Mouse (Mus musculus) heart, postnatal 36 days (tissue): ENCODE data around the gene Chek2. TPM values are rescaled to one million over a fixed set of nuclear protein-coding genes. Genes with fewer than 3 reads are reported as not detected.

Experiments
- DNase-seq, 2 experiments: peaks; one replicate each; pipeline ENCODE4 v3.0.0; 2021 to 2022
- intact Hi-C: fragments of 180-260 bp; cut with DNase I; formaldehyde crosslinking; loops from one replicate; pipeline ENCODE4 v1.15.1; 2025
- total RNA-seq, 2 experiments: library from RNA; stranded (reverse); gene quantifications; 2 replicates each; pipeline ENCODE4 v1.2.3; 2021

The Chek2 gene
- total RNA-seq, 2 experiments from 2014 or later, result 3.3 to 3.4 TPM

DNA sequence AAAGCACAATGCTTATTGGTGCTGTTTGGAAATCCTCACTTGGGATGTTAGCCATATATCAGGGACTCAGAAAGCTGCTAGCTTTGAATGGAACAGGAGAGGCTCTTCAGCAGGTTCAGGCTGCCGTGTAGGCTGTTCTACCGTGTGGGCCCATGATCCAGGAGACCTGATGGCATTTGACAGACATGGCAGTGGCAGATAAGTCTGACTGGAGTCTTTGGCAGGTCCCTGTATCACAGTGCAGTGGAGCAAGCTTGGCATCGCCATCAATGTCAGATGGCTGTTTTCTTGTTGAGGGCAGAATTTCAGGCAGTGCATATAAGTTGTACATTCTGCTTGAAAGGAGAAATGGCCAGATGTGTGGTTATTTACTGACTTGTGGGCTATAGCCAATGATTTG lies 50.8 kb downstream of the Chek2 start:
- intact Hi-C loops, result no loop called here

DNA sequence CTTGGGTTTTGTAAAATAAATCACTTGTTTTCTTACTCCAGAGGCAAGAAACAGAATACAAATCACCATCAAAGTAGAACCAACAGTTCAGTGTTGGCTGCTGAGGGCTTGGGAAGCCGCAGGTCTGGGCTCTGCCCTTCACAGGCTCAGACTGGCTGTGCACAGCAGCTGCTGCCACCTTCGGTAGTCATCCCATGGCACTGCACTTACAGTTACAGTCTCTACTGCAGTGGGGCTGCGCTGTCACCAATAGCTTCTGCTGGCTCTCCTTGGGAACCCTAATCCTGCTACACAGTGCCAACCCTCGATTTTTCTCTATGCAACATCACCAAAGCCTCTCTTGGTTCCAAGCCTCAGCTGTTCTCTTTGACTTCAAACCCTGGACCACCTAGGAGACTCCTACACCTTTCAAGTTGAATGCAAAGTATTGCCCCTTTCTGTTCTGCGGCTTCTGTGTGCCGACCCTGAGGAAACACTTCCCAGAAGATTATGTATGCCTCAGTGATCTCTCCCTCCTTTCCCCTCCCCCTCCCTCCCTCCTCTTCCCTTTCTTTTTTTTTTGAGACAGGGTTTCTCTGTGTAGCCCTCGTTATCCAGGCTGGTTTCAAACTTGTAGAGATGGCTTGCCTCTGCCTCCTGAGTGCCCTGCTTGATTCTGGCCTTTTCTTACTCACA lies 57.5 kb downstream of the Chek2 start:
- no peak for DNase-seq
- intact Hi-C loops, result no loop called here

More for the DNA sequence above, 50.8 kb downstream of the Chek2 start:
- no peak for DNase-seq

GRCm38 (mm10) chr5:110898169-110898568 lies 58.4 kb downstream of the Chek2 start:
- intact Hi-C loops, result no loop called here
- DNase-seq, result no peak

DNA sequence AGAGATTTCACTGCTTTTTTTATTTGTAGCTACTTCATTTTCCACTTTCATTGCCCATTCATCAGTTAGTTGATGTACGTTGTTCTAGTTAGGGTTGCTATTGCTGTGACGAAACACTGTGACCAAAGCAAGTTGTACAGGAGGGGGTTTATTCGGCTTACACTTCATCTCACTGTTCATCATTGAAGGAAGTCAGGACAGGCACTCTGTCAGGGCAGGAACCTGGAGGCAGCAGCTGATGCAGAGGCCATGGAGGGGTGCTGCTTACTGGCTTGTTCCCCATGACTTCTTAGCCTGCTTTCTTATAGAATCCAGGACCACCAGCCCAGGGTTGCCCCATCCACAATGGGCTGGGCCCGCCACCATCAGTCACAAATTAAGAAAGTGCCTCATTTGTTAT lies 59.0 kb downstream of the Chek2 start:
- DNase-seq, result no peak
- intact Hi-C loops, result no loop called here

- intact Hi-C loops, result no loop called here
- no peak for DNase-seq
Measured at GRCm38 (mm10) chr5:110900331-110900730, 60.6 kb downstream of the Chek2 start.

DNA sequence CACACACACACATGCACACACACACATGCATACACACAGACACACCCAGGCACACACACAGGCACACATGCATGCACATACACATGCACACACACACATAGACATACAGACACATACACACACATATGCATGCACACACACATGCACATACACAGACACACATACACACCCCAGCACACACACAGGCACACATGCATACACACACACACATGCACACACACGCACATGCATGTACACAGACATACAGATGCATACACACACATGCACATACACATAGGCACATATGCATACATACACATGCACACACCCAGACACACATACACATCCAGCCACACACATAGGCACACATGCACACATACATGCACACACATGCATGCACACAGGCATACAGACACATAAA lies 66.9 kb downstream of the Chek2 start:
- no peak for DNase-seq
- intact Hi-C loops, result no loop called here

DNA sequence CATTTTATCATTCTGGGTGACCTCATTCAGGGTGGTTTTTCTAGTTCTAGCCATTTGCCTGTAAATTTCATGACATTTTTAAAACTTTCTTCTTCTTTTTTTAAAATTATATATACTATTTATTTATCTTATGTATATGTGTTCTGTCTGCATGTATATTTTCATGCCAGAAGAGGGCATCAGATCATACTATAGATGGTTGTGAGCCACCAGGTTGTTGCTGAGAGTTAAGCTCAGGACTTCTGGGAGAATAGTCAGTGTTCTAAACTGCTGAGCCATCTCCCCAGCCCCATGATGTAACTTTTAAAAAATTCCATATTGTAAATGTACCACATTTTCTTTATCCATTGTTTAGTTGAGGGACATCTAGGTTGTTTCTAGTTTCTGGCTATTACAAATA lies 69.1 kb downstream of the Chek2 start:
- intact Hi-C loops, result no loop called here
- no peak for DNase-seq

- no peak for DNase-seq
- intact Hi-C loops, result no loop called here
Measured at GRCm38 (mm10) chr5:110909955-110910589, 70.3 kb downstream of the Chek2 start.

GRCm38 (mm10) chr5:110914859-110915258 lies 75.1 kb downstream of the Chek2 start:
- intact Hi-C loops, result no loop called here
- no peak for DNase-seq

DNA sequence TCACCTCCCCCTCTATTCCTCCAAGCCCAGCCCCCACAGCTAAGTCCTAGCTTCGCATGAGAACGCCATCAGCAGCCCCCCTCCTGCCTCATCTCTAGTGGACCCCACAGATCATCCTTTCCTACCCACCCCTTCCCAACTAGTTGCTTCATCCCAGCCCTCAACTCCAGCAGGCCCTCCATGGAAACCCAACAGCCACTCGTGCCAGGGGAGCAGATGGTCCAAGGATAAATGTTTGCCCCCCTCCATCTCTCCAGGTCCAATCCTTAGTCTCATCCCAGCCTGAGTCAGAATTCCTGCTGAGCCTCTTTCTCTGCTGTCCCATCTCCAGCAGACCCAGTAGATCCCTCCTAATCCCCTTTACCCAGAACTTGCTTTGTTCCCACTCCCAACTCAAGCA lies 76.5 kb downstream of the Chek2 start:
- intact Hi-C loops, result no loop called here
- no peak for DNase-seq

- no peak for DNase-seq
- intact Hi-C loops, result no loop called here
Measured at GRCm38 (mm10) chr5:110919541-110919940, 79.8 kb downstream of the Chek2 start.

DNA sequence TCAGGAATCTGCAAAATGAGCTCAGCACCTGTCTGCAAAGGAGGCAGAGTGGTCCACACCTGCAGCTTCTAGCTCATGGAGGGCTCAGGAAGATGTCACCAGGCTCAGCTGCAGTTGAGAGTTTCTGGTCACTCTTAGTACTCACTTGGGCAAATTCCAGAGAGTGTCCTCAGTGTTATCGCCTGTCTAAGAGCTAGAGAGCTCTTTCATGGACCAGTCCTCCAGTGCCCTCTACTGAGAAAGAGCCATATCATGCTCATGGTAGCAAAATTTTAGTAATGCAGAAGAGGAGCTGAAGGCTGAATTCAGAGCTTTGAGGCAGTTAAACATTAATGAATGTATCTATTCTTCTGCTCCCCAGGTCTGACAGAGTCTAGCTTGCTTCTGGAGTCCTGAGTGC lies 83.6 kb downstream of the Chek2 start:
- peak; percentile 17 to 28 for DNase-seq
- intact Hi-C loops, result loop anchor here (1.0 to 5.0 kb wide), 3 partner anchors 87 to 334 kb away; no protein-coding TSS in a partner anchor

Other genes starting within 250 kb of the Chek2 start
- gene Noc4l, start 186.6 kb upstream of the Chek2 start, total RNA-seq, result 10 to 100 TPM; 12.8 to 13.5 TPM
- gene Ddx51, start 186.5 kb upstream of the Chek2 start, total RNA-seq, result 10 to 100 TPM in 1 of 2 experiments, 1 to 10 TPM in 1; 8.2 to 12.0 TPM
- 10 to 100 TPM; 30.0 to 38.4 TPM for gene Ep400, start 69.3 kb upstream of the Chek2 start, total RNA-seq
- 10 to 100 TPM; 18.8 to 21.9 TPM for gene Pus1, start 59.3 kb upstream of the Chek2 start, total RNA-seq
- gene Ulk1, start 29.9 kb upstream of the Chek2 start, total RNA-seq, result 10 to 100 TPM; 85.6 to 94.0 TPM
- gene Hscb, start 202 bp upstream of the Chek2 start, total RNA-seq, result 10 to 100 TPM; 18.2 to 20.7 TPM
- gene Ttc28, start 39.8 kb downstream of the Chek2 start, total RNA-seq, result 10 to 100 TPM; 13.5 to 15.3 TPM